Mouse (Mus musculus): ENCODE measurements around the gene Cops2. TPM values are rescaled to one million over a fixed set of nuclear protein-coding genes. Genes with fewer than 3 reads are reported as not detected.

Gene Cops2
- polyA plus RNA-seq, 1 experiment from 2014 or later: 21.5 TPM

- H3K9me3 ChIP-seq (ENCODE audit: low read length): no peaks in the 10 kb centered on the region
- no peaks in the 10 kb centered on the region for H3K27me3 ChIP-seq (ENCODE audit: insufficient read depth, low read length)
- no peak overlapping the region for H3K4me3 ChIP-seq (ENCODE audit: low read depth, low read length)
- 78% methylated on average over 2 of the region's 2 CpGs for WGBS (ENCODE audit: insufficient replicate concordance)
- ATAC-seq (no peak), DNase-seq (no peak)
- H3K9ac ChIP-seq (replicated peaks): no peak overlapping the region
- peaks cover 68% of the 10 kb centered on the region for H3K36me3 ChIP-seq (replicated peaks; ENCODE audit: insufficient read depth, low read length)
- TF ChIP-seq CTCF (IDR thresholded peaks at IDR 0.05; ENCODE audit: low read depth): no peak
- no peak for TF ChIP-seq EP300 (IDR thresholded peaks at IDR 0.05; ENCODE audit: low read depth)
- H3K4me2 ChIP-seq (ENCODE audit: low read depth, low read length): no peak overlapping the region
- H3K27ac ChIP-seq (ENCODE audit: low read depth): no peak overlapping the region
- no peaks in the 10 kb centered on the region for H3K4me1 ChIP-seq (ENCODE audit: insufficient read depth)
Measured at GRCm38 (mm10) chr2:125838708-125839284, 20.1 kb downstream of the Cops2 start.

- ATAC-seq: no peak
- Histone ChIP-seq H3K9ac (replicated peaks) (no peak overlapping the region), H3K27ac (ENCODE audit: low read depth) (no peak overlapping the region), H3K36me3 (replicated peaks; ENCODE audit: insufficient read depth, low read length) (peaks cover 70% of the 10 kb centered on the region), H3K4me2 (ENCODE audit: low read depth, low read length) (no peak overlapping the region), H3K4me1 (ENCODE audit: insufficient read depth) (no peaks in the 10 kb centered on the region), H3K9me3 (ENCODE audit: low read length) (no peaks in the 10 kb centered on the region), H3K4me3 (ENCODE audit: low read depth, low read length) (no peak overlapping the region), H3K27me3 (ENCODE audit: insufficient read depth, low read length) (no peaks in the 10 kb centered on the region)
- 81% methylated on average over 7 of the region's 7 CpGs for WGBS (ENCODE audit: insufficient replicate concordance)
- no peak for DNase-seq
- TF ChIP-seq EP300 (IDR thresholded peaks at IDR 0.05; ENCODE audit: low read depth): no peak
- no peak for TF ChIP-seq CTCF (IDR thresholded peaks at IDR 0.05; ENCODE audit: low read depth)
Measured at GRCm38 (mm10) chr2:125838091-125838490, 20.8 kb downstream of the Cops2 start.

GRCm38 (mm10) chr2:125829924-125830323 lies 29.0 kb downstream of the Cops2 start:
- H3K9me3 ChIP-seq (ENCODE audit: low read length): no peaks in the 10 kb centered on the region
- no peak for DNase-seq
- H3K4me3 ChIP-seq (ENCODE audit: low read depth, low read length): no peak overlapping the region
- no peak for ATAC-seq
- H3K4me1 ChIP-seq (ENCODE audit: insufficient read depth): no peaks in the 10 kb centered on the region
- no peak for TF ChIP-seq EP300 (IDR thresholded peaks at IDR 0.05; ENCODE audit: low read depth)
- TF ChIP-seq CTCF (IDR thresholded peaks at IDR 0.05; ENCODE audit: low read depth): no peak
- no peak overlapping the region for H3K9ac ChIP-seq (replicated peaks)
- H3K36me3 ChIP-seq (replicated peaks; ENCODE audit: insufficient read depth, low read length): peaks cover 36% of the 10 kb centered on the region
- WGBS (ENCODE audit: insufficient replicate concordance): 96% methylated on average over 2 of the region's 2 CpGs
- no peak overlapping the region for H3K27ac ChIP-seq (ENCODE audit: low read depth)
- no peaks in the 10 kb centered on the region for H3K27me3 ChIP-seq (ENCODE audit: insufficient read depth, low read length)
- no peak overlapping the region for H3K4me2 ChIP-seq (ENCODE audit: low read depth, low read length)

GRCm38 (mm10) chr2:125827898-125828297 lies 31.0 kb downstream of the Cops2 start:
- Histone ChIP-seq H3K27me3 (ENCODE audit: insufficient read depth, low read length) (no peaks in the 10 kb centered on the region), H3K4me1 (ENCODE audit: insufficient read depth) (no peaks in the 10 kb centered on the region), H3K9me3 (ENCODE audit: low read length) (no peaks in the 10 kb centered on the region), H3K9ac (replicated peaks) (no peak overlapping the region), H3K4me2 (ENCODE audit: low read depth, low read length) (no peak overlapping the region), H3K4me3 (ENCODE audit: low read depth, low read length) (no peak overlapping the region), H3K27ac (ENCODE audit: low read depth) (no peak overlapping the region), H3K36me3 (replicated peaks; ENCODE audit: insufficient read depth, low read length) (peaks cover 19% of the 10 kb centered on the region)
- WGBS (ENCODE audit: insufficient replicate concordance): 80% methylated on average over 4 of the region's 4 CpGs
- ATAC-seq (no peak), DNase-seq (no peak)
- TF ChIP-seq EP300 (IDR thresholded peaks at IDR 0.05; ENCODE audit: low read depth) (no peak), CTCF (IDR thresholded peaks at IDR 0.05; ENCODE audit: low read depth) (no peak)

GRCm38 (mm10) chr2:125826201-125826600 lies 32.7 kb downstream of the Cops2 start:
- no peak overlapping the region for H3K9ac ChIP-seq (replicated peaks)
- H3K4me2 ChIP-seq (ENCODE audit: low read depth, low read length): no peak overlapping the region
- WGBS (ENCODE audit: insufficient replicate concordance): 61% methylated on average over 4 of the region's 4 CpGs
- no peaks in the 10 kb centered on the region for H3K27me3 ChIP-seq (ENCODE audit: insufficient read depth, low read length)
- ATAC-seq: no peak
- H3K4me1 ChIP-seq (ENCODE audit: insufficient read depth): no peaks in the 10 kb centered on the region
- H3K27ac ChIP-seq (ENCODE audit: low read depth): no peak overlapping the region
- no peak for TF ChIP-seq CTCF (IDR thresholded peaks at IDR 0.05; ENCODE audit: low read depth)
- no peak for TF ChIP-seq EP300 (IDR thresholded peaks at IDR 0.05; ENCODE audit: low read depth)
- H3K36me3 ChIP-seq (replicated peaks; ENCODE audit: insufficient read depth, low read length): peaks cover 7% of the 10 kb centered on the region; the same call in 1 of the 2 replicates
- DNase-seq: no peak
- no peak overlapping the region for H3K4me3 ChIP-seq (ENCODE audit: low read depth, low read length)
- H3K9me3 ChIP-seq (ENCODE audit: low read length): no peaks in the 10 kb centered on the region

DNA sequence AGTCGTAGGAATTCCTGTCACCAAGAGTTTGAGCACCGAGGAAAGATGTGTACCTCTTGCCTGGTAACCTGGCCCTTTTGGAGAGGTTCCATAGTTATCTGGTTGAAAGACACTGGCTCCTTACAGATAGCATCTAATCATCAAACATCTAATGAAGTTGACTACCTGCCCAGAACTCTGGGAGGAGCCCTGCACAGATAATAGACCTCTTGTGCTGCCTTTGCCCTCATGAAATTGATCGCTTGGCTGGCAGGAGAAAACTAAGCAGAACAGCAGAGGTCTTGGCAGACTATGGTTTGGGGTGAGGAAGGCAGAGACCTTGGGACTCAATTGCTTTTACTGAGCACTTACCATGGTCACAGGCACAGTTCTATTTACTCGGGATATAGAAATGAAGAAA lies 38.5 kb downstream of the Cops2 start:
- DNase-seq: no peak
- H3K27me3 ChIP-seq (ENCODE audit: insufficient read depth, low read length): no peaks in the 10 kb centered on the region
- H3K27ac ChIP-seq (ENCODE audit: low read depth): no peak overlapping the region
- no peaks in the 10 kb centered on the region for H3K4me1 ChIP-seq (ENCODE audit: insufficient read depth)
- no peak for ATAC-seq
- H3K4me3 ChIP-seq (ENCODE audit: low read depth, low read length): no peak overlapping the region
- no peaks in the 10 kb centered on the region for H3K9me3 ChIP-seq (ENCODE audit: low read length)
- H3K4me2 ChIP-seq (ENCODE audit: low read depth, low read length): no peak overlapping the region
- 79% methylated on average over 4 of the region's 4 CpGs for WGBS (ENCODE audit: insufficient replicate concordance)
- TF ChIP-seq EP300 (IDR thresholded peaks at IDR 0.05; ENCODE audit: low read depth) (no peak), CTCF (IDR thresholded peaks at IDR 0.05; ENCODE audit: low read depth) (no peak)
- no peak overlapping the region for H3K9ac ChIP-seq (replicated peaks)
- no peaks in the 10 kb centered on the region for H3K36me3 ChIP-seq (replicated peaks; ENCODE audit: insufficient read depth, low read length)
